Mouse (Mus musculus): ENCODE measurements around the gene Slc44a5.

GRCm38 (mm10) chr3:153967447-153967846, 5.8 kb upstream of the Slc44a5 start:
- no peak for TF ChIP-seq CTCF (IDR thresholded peaks at IDR 0.05; ENCODE audit: borderline replicate concordance, control insufficient read depth, extremely low read depth, insufficient read depth, low read length, poor library complexity)
- TF ChIP-seq POLR2A (IDR thresholded peaks at IDR 0.05; ENCODE audit: control insufficient read depth, extremely low read depth, insufficient read depth, low read length, poor library complexity): no peak

Data from thymus, adult 2 months (tissue).